Mouse (Mus musculus) layer of hippocampus, adult 2 months (tissue): Measurements from ENCODE around the gene Prm1. TPM values are rescaled to one million over a fixed set of nuclear protein-coding genes. Genes with fewer than 3 reads are reported as not detected.

Source experiments
- DNase-seq, 2 experiments: peaks; one replicate each; pipeline ENCODE4 v3.0.0; 2022; ENCODE audit warnings: low spot score in 2 of 2
- H3K27ac ChIP-seq: fragments of 200-600 bp; 2 replicates; pipeline ENCODE4 v1.8.1; 2022
- H3K4me3 ChIP-seq: fragments of 200-600 bp; 2 replicates; pipeline ENCODE4 v1.8.1; 2022; ENCODE audit warnings: mild to moderate bottlenecking
- CTCF ChIP-seq: fragments of 200-600 bp; conservative IDR thresholded peaks from 2 replicates; pipeline ENCODE4 v1.8.1; 2022; ENCODE audit warnings: antibody characterized with exemption, mild to moderate bottlenecking, moderate library complexity
- total RNA-seq, 2 experiments: library from RNA; stranded (reverse); gene quantifications; 2 replicates each; pipeline ENCODE4 v1.2.3; 2021

Gene Prm1
- total RNA-seq, 2 experiments from 2014 or later = not detected

- no peak overlapping the region for H3K4me3 ChIP-seq
- TF ChIP-seq CTCF = no peak
- no peak for DNase-seq
- H3K27ac ChIP-seq = no peak overlapping the region
These were observed 31.6 kb upstream of the Prm1 start for GRCm38 (mm10) chr16:10837250-10837649.

- TF ChIP-seq CTCF = no peak
- Histone ChIP-seq H3K27ac (no peak overlapping the region), H3K4me3 (no peak overlapping the region)
- DNase-seq = no peak
These were observed 30.7 kb upstream of the Prm1 start for GRCm38 (mm10) chr16:10836388-10836787.

- Histone ChIP-seq H3K27ac (no peak within 1 kb of the TSS), H3K4me3 (peak within 1 kb of the TSS; percentile 60)
- TF ChIP-seq CTCF = no peak
- peak; percentile 75 to 83 for DNase-seq
These were observed 29.4 kb upstream of the Prm1 start, which contains the start of gene Rmi2 for GRCm38 (mm10) chr16:10834911-10835587. Gene Rmi2, plus strand, starts transcription at chr16:10835059.

- no peak for DNase-seq
- TF ChIP-seq CTCF = no peak
- H3K27ac ChIP-seq = no peak overlapping the region
These were observed 28.9 kb upstream of the Prm1 start for GRCm38 (mm10) chr16:10834542-10834910.

GRCm38 (mm10) chr16:10828461-10828805 lies 22.8 kb upstream of the Prm1 start:
- no peak for DNase-seq
- TF ChIP-seq CTCF = no peak
- Histone ChIP-seq H3K4me3 (no peak overlapping the region), H3K27ac (no peak overlapping the region)

More at GRCm38 (mm10) chr16:10834542-10834910, 28.9 kb upstream of the Prm1 start:
- peak overlapping the region; percentile 60 for H3K4me3 ChIP-seq

GRCm38 (mm10) chr16:10827766-10828460 lies 22.3 kb upstream of the Prm1 start:
- Histone ChIP-seq H3K27ac (no peak overlapping the region), H3K4me3 (no peak overlapping the region)
- no peak for DNase-seq
- no peak for TF ChIP-seq CTCF

GRCm38 (mm10) chr16:10827269-10827668 lies 21.6 kb upstream of the Prm1 start:
- no peak for DNase-seq

GRCm38 (mm10) chr16:10825840-10826239 lies 20.2 kb upstream of the Prm1 start:
- DNase-seq = no peak
- H3K4me3 ChIP-seq = no peak overlapping the region
- no peak for TF ChIP-seq CTCF
- no peak overlapping the region for H3K27ac ChIP-seq

More at GRCm38 (mm10) chr16:10827269-10827668, 21.6 kb upstream of the Prm1 start:
- TF ChIP-seq CTCF = no peak
- Histone ChIP-seq H3K4me3 (no peak overlapping the region), H3K27ac (no peak overlapping the region)

GRCm38 (mm10) chr16:10824536-10824935 lies 18.9 kb upstream of the Prm1 start:
- TF ChIP-seq CTCF = no peak
- DNase-seq = no peak
- H3K27ac ChIP-seq = no peak overlapping the region
- no peak overlapping the region for H3K4me3 ChIP-seq

GRCm38 (mm10) chr16:10821387-10821786 lies 15.7 kb upstream of the Prm1 start:
- no peak overlapping the region for H3K4me3 ChIP-seq
- no peak for DNase-seq
- no peak for TF ChIP-seq CTCF
- H3K27ac ChIP-seq = no peak overlapping the region

- no peak for TF ChIP-seq CTCF
- DNase-seq = no peak
- H3K27ac ChIP-seq = no peak overlapping the region
- H3K4me3 ChIP-seq = no peak overlapping the region
These were observed 14.3 kb upstream of the Prm1 start for GRCm38 (mm10) chr16:10819966-10820365.

- no peak overlapping the region for H3K4me3 ChIP-seq
- no peak overlapping the region for H3K27ac ChIP-seq
- TF ChIP-seq CTCF = no peak
- no peak for DNase-seq
These were observed 13.0 kb upstream of the Prm1 start for GRCm38 (mm10) chr16:10818579-10819135.

GRCm38 (mm10) chr16:10814864-10815263 lies 9.2 kb upstream of the Prm1 start:
- DNase-seq = no peak
- no peak for TF ChIP-seq CTCF
- Histone ChIP-seq H3K27ac (no peak overlapping the region), H3K4me3 (no peak overlapping the region)

- H3K4me3 ChIP-seq = no peak overlapping the region
- no peak for TF ChIP-seq CTCF
- no peak overlapping the region for H3K27ac ChIP-seq
- no peak for DNase-seq
These were observed 8.1 kb upstream of the Prm1 start for GRCm38 (mm10) chr16:10813726-10814125.
